In genomic region chr7:111069439-111070166, GRCm38 (mm10) we compare ENCODE assay signal across 12 mouse cellular contexts. TPM values are rescaled to one million over a fixed set of nuclear protein-coding genes. Genes with fewer than 3 reads are reported as not detected.
DNase-seq lines count a peak whose midpoint lies in the region; ATAC-seq and TF ChIP-seq lines count a peak whose summit lies in the region.
"Had no signal": no experiment of that assay in that cellular context is flagged by ENCODE, and none has a peak within 500 bp of the region (broad histone marks: within the 10 kb centered on the region; RNA-seq: fewer than 3 reads in every experiment).

No protein-coding gene starts in this region.

- H3K4me1 ChIP-seq in forebrain, embryonic 11.5 days (replicated peaks; ENCODE audit: control insufficient read depth, insufficient read depth, low read length), result no peaks in the 10 kb centered on the region
- H3K4me1 ChIP-seq in forebrain, embryonic 10.5 days, result no peaks in the 10 kb centered on the region
- H3K4me1 ChIP-seq in forebrain, embryonic 13.5 days, result no peaks in the 10 kb centered on the region
- H3K4me1 ChIP-seq in liver, postnatal 0 days (ENCODE audit: insufficient read depth), result no peaks in the 10 kb centered on the region

- H3K9me3 ChIP-seq in forebrain, embryonic 11.5 days (ENCODE audit: control insufficient read depth, low read length), result peaks cover 3% of the 10 kb centered on the region; the same call in 1 of the 2 replicates
- H3K9me3 ChIP-seq in forebrain, embryonic 10.5 days, result peaks cover 15% of the 10 kb centered on the region
- H3K9me3 ChIP-seq in forebrain, embryonic 13.5 days (replicated peaks), result peaks cover 10% of the 10 kb centered on the region; the same call in 1 of the 2 replicates
- H3K9me3 ChIP-seq in liver, postnatal 0 days (ENCODE audit: low read length), result peaks cover 11% of the 10 kb centered on the region

- H3K27me3 ChIP-seq in forebrain, embryonic 11.5 days (ENCODE audit: control insufficient read depth, insufficient read depth, low read length), result no peaks in the 10 kb centered on the region
- no peaks in the 10 kb centered on the region for H3K27me3 ChIP-seq in forebrain, embryonic 10.5 days (ENCODE audit: poor library complexity, severe bottlenecking)
- H3K27me3 ChIP-seq in forebrain, embryonic 13.5 days, result no peaks in the 10 kb centered on the region
- no peaks in the 10 kb centered on the region for H3K27me3 ChIP-seq in liver, postnatal 0 days (ENCODE audit: insufficient read depth, low read length)

- ATAC-seq in forebrain, embryonic 11.5 days (replicated peaks; ENCODE audit: low FRiP score), result peak; percentile 33; the same call in 1 of the 2 replicates
- peak; percentile 48 for ATAC-seq in forebrain, embryonic 13.5 days
- peak; percentile 24 for ATAC-seq in liver, postnatal 0 days
- ATAC-seq: lung, postnatal 0 days had no signal

- DNase-seq in forebrain, embryonic 11.5 days (ENCODE audit: low spot score), result no peak
- DNase-seq in forebrain, embryonic 10.5 days (ENCODE audit: extremely low spot score, low spot score), result no peak
- DNase-seq in 3T3-L1 (ENCODE audit: low read depth, low spot score), result peak; percentile 31
- no peak for DNase-seq in liver, postnatal 0 days
- no peak for DNase-seq in layer of hippocampus, adult 9-11 months
- DNase-seq in cerebellum, postnatal 25 days, result no peak
- DNase-seq in layer of hippocampus, adult 9-10 months (ENCODE audit: low spot score), result no peak
- DNase-seq: cerebellum, adult 11-12 months; kidney, adult 11 months; thymus, postnatal 36 days had no signal

- 92% methylated on average over 7 of the region's 7 CpGs for WGBS in forebrain, embryonic 11.5 days
- WGBS in forebrain, embryonic 10.5 days, result 94% methylated on average over 7 of the region's 7 CpGs
- WGBS in forebrain, embryonic 13.5 days, result 90% methylated on average over 7 of the region's 7 CpGs
- WGBS in liver, postnatal 0 days (ENCODE audit: insufficient replicate concordance), result 94% methylated on average over 7 of the region's 7 CpGs

- no peak overlapping the region for H3K4me2 ChIP-seq in forebrain, embryonic 11.5 days (ENCODE audit: low read depth, low read length, severe bottlenecking)
- H3K4me2 ChIP-seq in forebrain, embryonic 13.5 days, result no peak overlapping the region
- H3K4me2 ChIP-seq in liver, postnatal 0 days (ENCODE audit: low read depth, low read length), result no peak overlapping the region

- no peak overlapping the region for H3K27ac ChIP-seq in forebrain, embryonic 11.5 days (ENCODE audit: low read depth, low read length)
- no peak overlapping the region for H3K27ac ChIP-seq in forebrain, embryonic 10.5 days
- H3K27ac ChIP-seq in forebrain, embryonic 13.5 days, result no peak overlapping the region
- H3K27ac ChIP-seq in liver, postnatal 0 days (ENCODE audit: low read depth), result no peak overlapping the region

- H3K9ac ChIP-seq in forebrain, embryonic 11.5 days (ENCODE audit: low read length), result no peak overlapping the region
- no peak overlapping the region for H3K9ac ChIP-seq in forebrain, embryonic 13.5 days
- no peak overlapping the region for H3K9ac ChIP-seq in liver, postnatal 0 days (replicated peaks)

- no peak overlapping the region for H3K4me3 ChIP-seq in forebrain, embryonic 11.5 days (ENCODE audit: low read depth, low read length)
- no peak overlapping the region for H3K4me3 ChIP-seq in forebrain, embryonic 10.5 days
- no peak overlapping the region for H3K4me3 ChIP-seq in forebrain, embryonic 13.5 days
- no peak overlapping the region for H3K4me3 ChIP-seq in liver, postnatal 0 days (ENCODE audit: low read depth, low read length)

- H3K36me3 ChIP-seq in forebrain, embryonic 11.5 days (ENCODE audit: control insufficient read depth, insufficient read depth, low read length), result peaks cover 57% of the 10 kb centered on the region
- peaks cover 73% of the 10 kb centered on the region for H3K36me3 ChIP-seq in forebrain, embryonic 10.5 days (replicated peaks)
- H3K36me3 ChIP-seq in forebrain, embryonic 13.5 days (ENCODE audit: poor library complexity, severe bottlenecking), result peaks cover 69% of the 10 kb centered on the region
- H3K36me3 ChIP-seq in liver, postnatal 0 days (replicated peaks; ENCODE audit: insufficient read depth, low read length), result peaks cover 66% of the 10 kb centered on the region

- no peak for TF ChIP-seq CTCF in liver, postnatal 0 days (IDR thresholded peaks at IDR 0.05; ENCODE audit: low read depth)

- TF ChIP-seq EP300 in liver, postnatal 0 days (IDR thresholded peaks at IDR 0.05; ENCODE audit: low read depth), result no peak

RNA-seq across cellular contexts. Expression of gene Eif4g2, which starts 13.2 kb away (rescaled TPM):
- 1,722 and 1,856 TPM in 2 replicates for polyA plus RNA-seq in forebrain, embryonic 11.5 days (2014; fragmentation: Nextera tagmentation; extraction: Ambion mirVana)
- polyA plus RNA-seq in forebrain, embryonic 10.5 days (2016; fragmentation: Nextera tagmentation; extraction: Ambion mirVana), result 1,431 and 1,439 TPM in 2 replicates
- 1,138 and 1,216 TPM in 2 replicates for polyA plus RNA-seq in forebrain, embryonic 13.5 days (2015; fragmentation: Nextera tagmentation; extraction: Ambion mirVana)
- polyA plus RNA-seq in liver, postnatal 0 days (2015; fragmentation: Nextera tagmentation; extraction: Ambion mirVana), result 182 and 200 TPM in 2 replicates

RNA-seq across cellular contexts. Expression of gene Ctr9, which starts 40.9 kb away (rescaled TPM):
- 78.9 and 85.3 TPM in 2 replicates for polyA plus RNA-seq in forebrain, embryonic 11.5 days (2014; fragmentation: Nextera tagmentation; extraction: Ambion mirVana)
- polyA plus RNA-seq in forebrain, embryonic 10.5 days (2016; fragmentation: Nextera tagmentation; extraction: Ambion mirVana), result 76.3 and 82.6 TPM in 2 replicates
- 89.4 and 89.8 TPM in 2 replicates for polyA plus RNA-seq in forebrain, embryonic 13.5 days (2015; fragmentation: Nextera tagmentation; extraction: Ambion mirVana)
- 15.2 and 16.8 TPM in 2 replicates for polyA plus RNA-seq in liver, postnatal 0 days (2015; fragmentation: Nextera tagmentation; extraction: Ambion mirVana)
